Mouse (Mus musculus): ENCODE data around the gene Inpp4b. TPM values are rescaled to one million over a fixed set of nuclear protein-coding genes. Genes with fewer than 3 reads are reported as not detected.

Gene Inpp4b
- total RNA-seq, 2 experiments from 2014 or later: 4.6 to 9.2 TPM

- DNase-seq (ENCODE audit: low spot score in 2 of 2): no peak
Measured at GRCm38 (mm10) chr8:81826406-81826805, 484.1 kb downstream of the Inpp4b start.

- DNase-seq (ENCODE audit: low spot score in 2 of 2): no peak
Measured at GRCm38 (mm10) chr8:81827306-81827913, 485.1 kb downstream of the Inpp4b start.

GRCm38 (mm10) chr8:81831430-81831829 is 489.1 kb downstream of the Inpp4b start:
- DNase-seq (ENCODE audit: low spot score in 2 of 2): no peak

DNA sequence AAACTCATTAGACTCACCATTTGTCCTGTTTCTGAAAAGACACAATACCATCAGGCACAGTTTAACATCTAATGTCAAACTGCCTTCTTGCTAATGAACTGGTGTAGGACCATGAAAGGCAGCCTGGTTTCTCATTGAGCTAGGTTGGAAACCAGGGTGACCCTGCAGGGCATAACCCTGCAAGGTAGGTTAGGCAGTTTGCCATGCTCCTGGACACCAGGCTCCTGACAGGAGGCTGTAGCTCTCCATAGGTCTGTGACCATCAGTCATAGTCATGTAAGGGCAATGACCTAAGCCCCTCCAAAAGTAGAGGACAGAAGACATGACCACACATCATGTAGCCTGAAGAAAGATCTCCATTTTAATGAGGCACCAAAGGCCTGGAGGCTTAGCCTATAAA is 491.5 kb downstream of the Inpp4b start:
- no peak for DNase-seq (ENCODE audit: low spot score in 2 of 2)

DNA sequence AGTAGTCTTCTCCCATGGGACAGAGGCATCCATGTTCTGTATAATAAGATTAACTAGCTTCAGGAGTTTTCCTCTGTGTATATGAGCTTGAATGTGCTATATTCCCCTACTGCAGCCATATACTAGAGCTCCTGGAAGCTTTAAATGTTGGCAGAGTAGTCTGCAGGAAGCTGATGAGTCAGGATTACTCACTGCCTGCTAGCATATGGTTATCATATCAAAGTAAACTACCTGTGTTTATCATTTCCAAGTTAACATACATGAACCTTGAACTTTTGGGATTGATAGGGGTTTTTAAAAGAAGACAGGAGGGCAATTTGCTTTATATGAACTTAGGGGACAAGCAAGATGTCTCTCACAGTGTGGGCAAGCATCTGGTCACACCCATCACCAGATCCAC is 498.2 kb downstream of the Inpp4b start:
- no peak for DNase-seq (ENCODE audit: low spot score in 2 of 2)

GRCm38 (mm10) chr8:81844104-81844982 is 502.0 kb downstream of the Inpp4b start:
- DNase-seq (ENCODE audit: low spot score in 2 of 2): no peak

DNA sequence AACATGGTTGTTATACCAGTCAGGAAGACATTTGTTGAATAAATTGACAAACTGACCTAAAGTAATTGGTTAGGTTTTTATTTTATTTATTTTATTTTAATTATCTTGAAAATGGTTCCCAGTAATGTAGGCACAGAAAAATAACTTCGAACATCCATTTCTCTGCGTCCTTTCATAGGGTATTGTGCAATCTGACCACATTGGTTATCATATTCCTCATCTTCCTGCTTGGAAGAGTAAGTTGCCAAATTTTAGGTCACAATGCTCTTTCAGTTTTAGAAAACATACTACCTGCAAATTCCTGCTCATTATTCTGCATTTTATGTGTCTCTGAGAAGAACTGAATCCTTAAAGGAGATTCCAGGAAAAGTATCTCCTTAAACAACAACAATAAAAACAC is 505.6 kb downstream of the Inpp4b start:
- DNase-seq (ENCODE audit: low spot score in 2 of 2): no peak

GRCm38 (mm10) chr8:81849976-81850375 is 507.6 kb downstream of the Inpp4b start:
- no peak for DNase-seq (ENCODE audit: low spot score in 2 of 2)

- DNase-seq (ENCODE audit: low spot score in 2 of 2): no peak
Measured at GRCm38 (mm10) chr8:81853184-81853583, 510.8 kb downstream of the Inpp4b start.

GRCm38 (mm10) chr8:81854543-81854942 is 512.2 kb downstream of the Inpp4b start:
- no peak for DNase-seq (ENCODE audit: low spot score in 2 of 2)

- no peak for DNase-seq (ENCODE audit: low spot score in 2 of 2)
Measured at GRCm38 (mm10) chr8:81855009-81855408, 512.7 kb downstream of the Inpp4b start.

DNA sequence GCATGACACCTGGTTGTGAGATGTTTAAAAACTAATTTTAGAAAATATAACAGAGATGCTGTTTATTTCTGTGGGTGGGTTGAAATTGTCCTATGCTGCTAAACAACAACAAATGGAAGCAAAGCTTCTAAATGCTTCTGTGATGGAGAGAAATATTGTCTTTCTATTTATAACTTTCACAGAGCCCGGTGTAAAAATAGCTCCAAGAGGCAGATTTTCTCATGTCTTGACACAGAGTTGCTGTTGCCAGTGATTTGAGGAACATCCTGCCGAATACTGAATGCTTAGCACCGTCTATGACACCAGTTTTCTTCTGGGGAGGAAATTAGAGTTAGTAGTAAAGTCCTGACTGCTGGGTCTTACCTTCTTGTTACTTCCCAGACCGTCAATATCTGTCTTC is 513.8 kb downstream of the Inpp4b start:
- no peak for DNase-seq (ENCODE audit: low spot score in 2 of 2)

GRCm38 (mm10) chr8:81856608-81857007 is 514.3 kb downstream of the Inpp4b start:
- DNase-seq (ENCODE audit: low spot score in 2 of 2): no peak

GRCm38 (mm10) chr8:81858393-81858792 is 516.0 kb downstream of the Inpp4b start:
- no peak for DNase-seq (ENCODE audit: low spot score in 2 of 2)

DNA sequence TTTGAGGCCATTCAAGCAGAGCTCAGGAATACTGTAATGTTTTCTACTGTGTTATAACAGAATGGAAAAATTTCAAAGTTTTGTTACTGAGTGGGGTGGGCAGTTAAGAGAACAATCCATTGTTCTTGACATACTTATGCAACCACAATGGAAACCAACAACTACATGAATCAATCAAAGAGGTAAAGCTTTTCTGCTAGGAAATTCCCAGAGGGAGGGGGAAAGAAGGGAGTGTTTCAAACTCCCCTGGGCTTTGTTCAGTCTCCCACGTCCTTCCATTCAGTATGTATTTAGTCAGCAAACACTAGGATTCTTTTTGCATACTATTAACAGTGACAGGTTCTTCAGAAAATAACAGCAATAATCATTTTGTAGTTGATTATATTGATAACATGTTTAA is 517.4 kb downstream of the Inpp4b start:
- DNase-seq (ENCODE audit: low spot score in 2 of 2): no peak

GRCm38 (mm10) chr8:81861311-81861710 is 519.0 kb downstream of the Inpp4b start:
- no peak for DNase-seq (ENCODE audit: low spot score in 2 of 2)

DNA sequence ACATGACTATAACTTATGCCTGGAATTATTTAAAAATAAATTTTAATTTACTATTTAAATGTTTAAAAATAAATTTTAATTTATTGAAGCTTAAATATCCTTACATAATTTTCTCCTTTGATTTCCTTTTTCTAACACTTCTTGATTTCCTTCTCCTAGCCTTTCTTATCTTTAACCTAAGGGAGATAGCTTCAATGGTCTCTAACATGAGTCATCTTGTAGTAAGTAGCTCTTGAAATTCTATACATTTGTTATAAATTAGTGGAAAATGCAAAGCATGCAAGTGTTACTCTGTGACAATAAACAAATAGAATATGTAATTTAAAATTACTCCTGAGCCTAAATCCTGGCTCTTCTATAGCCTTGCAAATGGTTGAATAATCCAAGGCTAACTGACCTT is 520.4 kb downstream of the Inpp4b start:
- DNase-seq (ENCODE audit: low spot score in 2 of 2): no peak

DNA sequence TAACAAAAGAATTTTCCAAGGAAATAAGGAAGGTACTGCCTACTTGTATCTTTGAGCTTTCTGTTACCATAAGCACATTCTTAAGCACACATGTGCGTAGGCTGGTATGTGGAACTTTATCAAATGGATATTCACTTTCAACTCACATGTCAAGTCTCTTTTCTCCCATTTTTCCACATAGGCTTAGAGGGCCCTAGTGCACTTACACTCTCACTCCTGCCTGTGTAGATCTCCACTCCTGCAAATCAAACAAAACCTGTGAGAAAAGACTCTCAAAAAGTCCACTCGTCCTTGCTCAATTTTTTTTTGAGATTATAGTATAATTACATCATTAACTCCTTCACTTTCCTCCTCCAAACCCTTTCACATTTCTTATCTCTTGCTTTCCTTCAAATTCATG is 522.0 kb downstream of the Inpp4b start:
- no peak for DNase-seq (ENCODE audit: low spot score in 2 of 2)

GRCm38 (mm10) chr8:81865664-81866063 is 523.3 kb downstream of the Inpp4b start:
- DNase-seq (ENCODE audit: low spot score in 2 of 2): no peak

GRCm38 (mm10) chr8:81867020-81867419 is 524.7 kb downstream of the Inpp4b start:
- DNase-seq (ENCODE audit: low spot score in 2 of 2): peak in 1 of 2 experiments; percentile 4

- DNase-seq (ENCODE audit: low spot score in 2 of 2): no peak
Measured at GRCm38 (mm10) chr8:81870466-81870865, 528.1 kb downstream of the Inpp4b start.

DNA sequence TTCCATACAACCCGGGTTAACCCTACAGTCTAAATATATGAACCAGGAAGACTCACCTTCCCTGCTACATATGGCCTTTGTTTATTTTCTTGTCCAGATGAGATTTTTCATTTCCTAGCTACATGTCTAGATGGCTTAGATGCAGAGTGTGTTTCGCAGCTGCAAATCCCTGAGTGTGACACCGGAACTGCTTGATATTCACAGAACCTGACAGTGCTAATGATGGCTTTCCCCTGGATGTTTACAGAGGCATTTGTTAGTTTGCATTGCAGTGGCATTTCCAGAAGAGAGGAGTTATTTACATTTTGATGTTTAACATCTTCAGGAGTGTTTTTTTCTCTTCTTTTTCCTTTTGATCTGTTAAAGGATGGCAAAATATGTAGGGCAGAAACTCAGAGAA is 537.7 kb downstream of the Inpp4b start:
- no peak for DNase-seq (ENCODE audit: low spot score in 2 of 2)

DNA sequence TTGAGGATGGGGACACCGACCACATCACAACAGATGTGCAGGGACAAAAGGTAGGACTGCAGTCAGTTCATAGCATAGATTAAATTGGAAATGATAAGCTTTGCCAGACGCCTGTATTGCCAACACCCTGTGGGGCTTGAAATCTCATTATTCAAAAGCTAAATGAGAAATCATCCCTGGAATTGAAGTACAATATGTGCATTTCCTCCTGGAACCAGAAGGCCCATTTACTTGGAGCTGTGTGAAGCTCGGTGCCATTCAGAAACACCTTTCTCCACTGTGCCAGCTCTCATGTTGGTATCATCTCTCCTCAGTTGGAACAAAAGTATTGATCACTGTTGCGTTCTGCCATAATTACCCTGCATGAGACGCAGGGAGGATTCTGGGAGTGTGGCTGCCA is 541.8 kb downstream of the Inpp4b start:
- DNase-seq (ENCODE audit: low spot score in 2 of 2): no peak
